Mouse (Mus musculus) fat pad, adult 2 months (tissue): ENCODE data around the gene Gas2l2.

Experiments
- DNase-seq: peaks from one replicate; pipeline ENCODE4 v3.0.0-alpha.2; 2011; ENCODE audit warnings: low read depth, low spot score; ENCODE audit errors: extremely low read depth

Gas2l2 gene

GRCm38 (mm10) chr11:83397626-83398025, 31.6 kb downstream of the Gas2l2 start:
- DNase-seq = no peak

- no peak for DNase-seq
Observed at GRCm38 (mm10) chr11:83394802-83395439, 34.3 kb downstream of the Gas2l2 start.

GRCm38 (mm10) chr11:83393062-83393461, 36.2 kb downstream of the Gas2l2 start:
- no peak for DNase-seq

- no peak for DNase-seq
Observed at GRCm38 (mm10) chr11:83383532-83383887, 45.7 kb downstream of the Gas2l2 start.

- no peak for DNase-seq
Observed at GRCm38 (mm10) chr11:83382876-83383531, 46.3 kb downstream of the Gas2l2 start.

- DNase-seq = no peak
Observed at GRCm38 (mm10) chr11:83379745-83380341, 49.4 kb downstream of the Gas2l2 start.
